Mouse (Mus musculus): ENCODE results near the gene Parp6.

DNA sequence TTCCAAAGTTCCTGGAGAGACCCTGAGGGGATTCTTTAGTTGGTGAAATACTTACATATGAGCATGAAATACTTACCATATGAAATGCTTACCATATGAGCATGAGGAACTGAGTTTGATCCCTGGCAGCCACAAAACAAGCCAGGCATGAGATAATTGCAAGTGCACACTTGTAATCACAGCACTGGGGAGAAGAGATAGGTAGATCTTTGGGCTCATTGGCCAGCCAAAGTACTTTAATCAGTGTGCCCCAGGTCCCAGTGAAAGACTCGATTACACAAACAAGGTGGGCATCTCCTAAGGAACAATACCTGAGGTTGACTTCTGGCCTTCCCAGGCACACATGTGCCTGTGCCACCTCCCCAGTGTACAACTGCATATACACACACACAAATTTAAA lies 21.3 kb downstream of the Parp6 start:
- TF ChIP-seq CTCF (IDR thresholded peaks at IDR 0.05; ENCODE audit: extremely low read depth, insufficient read depth, low read length) (no peak), POLR2A (IDR thresholded peaks at IDR 0.05; ENCODE audit: extremely low read depth, insufficient read depth, low read length) (no peak)
